Mouse (Mus musculus) gastrocnemius, adult 2 months (tissue): ENCODE results near the gene Ubash3a. TPM values are rescaled to one million over a fixed set of nuclear protein-coding genes. Genes with fewer than 3 reads are reported as not detected.

Source experiments
- DNase-seq: peaks from one replicate; pipeline ENCODE4 v3.0.0; 2022
- H3K27ac ChIP-seq: fragments of 200-600 bp; 2 replicates; pipeline ENCODE4 v1.8.1; 2022; ENCODE audit warnings: mild to moderate bottlenecking
- H3K4me3 ChIP-seq: fragments of 200-600 bp; 2 replicates; pipeline ENCODE4 v1.8.1; 2022; ENCODE audit warnings: mild to moderate bottlenecking, moderate library complexity
- CTCF ChIP-seq: fragments of 200-600 bp; IDR thresholded peaks from 2 replicates; pipeline ENCODE4 v1.8.1; 2022; ENCODE audit warnings: antibody characterized with exemption, mild to moderate bottlenecking, moderate library complexity
- intact Hi-C: fragments of 180-260 bp; cut with DNase I; formaldehyde crosslinking; loops from one replicate; pipeline ENCODE4 v1.15.1; 2025
- total RNA-seq, 2 experiments: library from RNA; stranded (reverse); gene quantifications; 2 replicates each; pipeline ENCODE4 v1.2.3; 2021

Gene Ubash3a
- total RNA-seq, 2 experiments from 2014 or later: not detected

GRCm38 (mm10) chr17:31226368-31226767 lies 18.7 kb downstream of the Ubash3a start:
- intact Hi-C loops: no loop called here

DNA sequence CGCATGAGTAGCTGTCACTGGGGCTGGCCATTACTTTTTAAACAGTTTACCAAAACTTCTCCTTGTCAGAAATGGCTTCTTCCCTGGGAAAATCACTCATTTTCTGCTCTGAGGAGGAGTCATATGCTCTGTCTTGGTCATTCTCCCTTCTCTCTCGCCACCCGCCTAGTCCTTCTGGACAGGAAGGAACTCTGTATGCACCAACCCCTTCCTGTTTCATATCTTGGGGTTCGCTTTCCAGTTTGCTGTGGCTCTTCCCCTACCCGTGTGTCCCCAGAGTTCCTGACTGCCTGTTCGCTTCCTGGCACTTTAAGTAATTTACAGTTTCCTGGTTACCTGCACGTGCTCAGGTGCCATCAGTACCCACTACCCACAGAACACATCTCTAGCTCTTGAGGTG lies 19.3 kb downstream of the Ubash3a start:
- no peak overlapping the region for H3K27ac ChIP-seq
- no peak overlapping the region for H3K4me3 ChIP-seq
- DNase-seq: no peak
- no peak for TF ChIP-seq CTCF
- intact Hi-C loops: no loop called here

More at GRCm38 (mm10) chr17:31226368-31226767, 18.7 kb downstream of the Ubash3a start:
- DNase-seq: no peak
- no peak overlapping the region for H3K27ac ChIP-seq
- TF ChIP-seq CTCF: no peak
- H3K4me3 ChIP-seq: no peak overlapping the region

GRCm38 (mm10) chr17:31231780-31232179 lies 24.1 kb downstream of the Ubash3a start:
- Histone ChIP-seq H3K4me3 (no peak overlapping the region), H3K27ac (no peak overlapping the region)
- intact Hi-C loops: no loop called here
- DNase-seq: no peak
- no peak for TF ChIP-seq CTCF

DNA sequence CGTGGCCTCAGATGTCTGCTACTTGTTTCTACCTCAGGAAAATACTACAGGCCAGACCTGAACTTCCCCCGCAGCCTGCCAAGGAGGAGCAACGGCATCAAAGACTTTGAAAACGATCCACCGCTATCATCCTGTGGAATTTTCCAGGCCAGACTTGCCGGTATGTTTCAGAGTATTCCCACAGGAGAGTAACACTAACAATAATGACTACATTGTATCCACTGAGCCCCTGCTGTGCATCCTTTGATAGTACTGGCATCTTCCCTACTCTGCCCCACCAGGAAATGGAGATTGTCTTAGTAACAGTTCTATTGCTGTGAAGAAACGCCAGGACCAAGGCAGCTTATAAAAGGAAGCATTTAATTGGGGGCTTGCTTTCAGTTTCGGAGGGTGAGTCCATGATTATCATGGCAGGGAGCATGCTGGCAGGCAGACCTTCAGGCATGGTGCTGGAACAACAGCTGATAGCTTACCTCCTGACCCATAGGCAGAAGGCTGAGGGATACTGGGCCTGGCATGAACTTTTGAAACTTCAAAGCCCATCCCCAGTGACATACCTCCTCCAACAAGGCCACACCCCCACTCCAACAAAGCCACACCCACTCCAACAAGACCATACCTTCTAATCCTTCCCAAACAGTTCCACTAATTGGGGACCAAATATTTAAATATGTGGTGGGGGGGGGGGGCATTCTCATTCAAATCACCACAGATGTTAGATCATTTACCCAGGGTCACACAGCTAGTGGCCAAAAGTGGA lies 24.8 kb downstream of the Ubash3a start:
- DNase-seq: no peak
- H3K27ac ChIP-seq: no peak overlapping the region
- no peak overlapping the region for H3K4me3 ChIP-seq
- intact Hi-C loops: no loop called here
- TF ChIP-seq CTCF: no peak

DNA sequence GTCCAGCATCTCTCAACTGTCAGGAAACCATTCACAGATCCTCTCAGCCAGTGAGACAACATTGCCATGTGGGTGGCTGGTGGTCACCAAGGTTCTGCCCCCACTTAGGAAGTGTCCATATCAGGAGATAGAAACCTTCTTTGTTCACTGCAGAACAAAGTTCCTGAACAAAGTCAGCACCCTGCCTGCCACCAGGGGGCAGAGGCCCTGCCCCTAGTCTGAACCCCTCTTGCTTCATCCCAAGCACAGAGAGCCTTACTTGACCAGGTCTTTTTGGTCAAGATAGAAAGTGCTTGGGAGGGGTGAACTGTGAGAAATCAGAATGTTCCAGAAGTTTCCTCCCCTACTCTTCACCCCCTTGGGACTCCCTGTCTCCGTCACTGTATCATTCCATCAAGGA lies 28.2 kb downstream of the Ubash3a start:
- Histone ChIP-seq H3K4me3 (no peak overlapping the region), H3K27ac (no peak overlapping the region)
- TF ChIP-seq CTCF: 0 out of 2 replicates have a peak, but pooled peaks have one; percentile 6
- intact Hi-C loops: no loop called here
- DNase-seq: no peak

- DNase-seq: no peak
- TF ChIP-seq CTCF: no peak
- Histone ChIP-seq H3K4me3 (no peak overlapping the region), H3K27ac (no peak overlapping the region)
- intact Hi-C loops: no loop called here
These were observed 30.8 kb downstream of the Ubash3a start for GRCm38 (mm10) chr17:31238234-31239020.

DNA sequence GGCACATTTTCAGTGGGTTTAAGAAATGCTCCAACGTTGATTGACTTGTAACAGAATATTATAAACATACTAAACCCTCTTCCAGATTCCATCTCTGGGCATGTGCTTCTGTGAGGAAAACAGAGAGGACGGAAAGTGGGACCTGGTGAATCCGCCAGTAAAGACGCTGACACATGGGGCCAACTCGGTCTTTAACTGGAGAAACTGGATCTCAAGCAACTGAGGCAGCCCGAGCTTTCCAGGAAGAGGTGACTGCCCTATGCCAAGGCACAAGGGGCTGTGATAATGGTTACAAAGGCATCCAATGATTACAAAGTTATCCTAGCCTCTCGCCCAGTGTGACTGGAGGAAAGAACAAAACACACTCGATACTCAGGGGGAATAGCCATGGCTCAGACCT lies 33.5 kb downstream of the Ubash3a start:
- no peak overlapping the region for H3K27ac ChIP-seq
- intact Hi-C loops: no loop called here
- no peak for TF ChIP-seq CTCF
- DNase-seq: no peak
- no peak overlapping the region for H3K4me3 ChIP-seq

DNA sequence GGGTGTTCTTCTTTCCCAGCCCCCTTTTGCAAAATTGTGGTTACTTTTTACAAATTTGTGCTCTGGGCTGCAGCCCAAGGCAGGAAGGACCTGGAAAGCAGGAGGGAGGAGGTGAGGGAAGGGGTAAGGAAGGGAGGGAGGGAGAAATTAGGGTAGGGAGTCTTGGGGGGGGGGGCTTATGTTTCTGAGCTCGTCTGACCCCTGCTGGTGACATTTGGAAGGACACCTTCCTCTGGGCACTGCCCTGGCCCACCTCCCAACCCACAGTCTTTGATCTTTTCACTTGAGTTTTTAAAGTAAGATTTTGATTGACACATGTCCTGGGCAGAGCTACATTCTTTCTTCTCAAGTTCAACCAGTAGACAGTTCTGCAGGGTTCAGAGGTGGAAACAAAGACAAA lies 35.1 kb downstream of the Ubash3a start:
- DNase-seq: no peak
- intact Hi-C loops: no loop called here
- TF ChIP-seq CTCF: peak; percentile 58
- no peak overlapping the region for H3K4me3 ChIP-seq
- no peak overlapping the region for H3K27ac ChIP-seq

GRCm38 (mm10) chr17:31245321-31245720 lies 37.6 kb downstream of the Ubash3a start:
- intact Hi-C loops: no loop called here
- DNase-seq: no peak
- no peak overlapping the region for H3K27ac ChIP-seq
- TF ChIP-seq CTCF: no peak
- H3K4me3 ChIP-seq: no peak overlapping the region

- intact Hi-C loops: no loop called here
- Histone ChIP-seq H3K4me3 (no peak overlapping the region), H3K27ac (no peak overlapping the region)
- no peak for TF ChIP-seq CTCF
- DNase-seq: no peak
These were observed 39.5 kb downstream of the Ubash3a start for GRCm38 (mm10) chr17:31247144-31247543.

GRCm38 (mm10) chr17:31253951-31254350 lies 46.3 kb downstream of the Ubash3a start:
- H3K4me3 ChIP-seq: no peak overlapping the region
- no peak for DNase-seq
- no peak for TF ChIP-seq CTCF
- intact Hi-C loops: loop anchor here (1.0 to 2.0 kb wide), 4 partner anchors 17 to 89 kb away; no protein-coding TSS in a partner anchor
- no peak overlapping the region for H3K27ac ChIP-seq

GRCm38 (mm10) chr17:31254463-31254931 lies 46.8 kb downstream of the Ubash3a start:
- Histone ChIP-seq H3K27ac (peak overlapping the region; percentile 32), H3K4me3 (no peak overlapping the region)
- intact Hi-C loops: loop anchor here (1.0 to 2.0 kb wide), 4 partner anchors 17 to 88 kb away; no protein-coding TSS in a partner anchor
- peak; percentile 99; the same call in 1 of the 2 replicates for TF ChIP-seq CTCF
- peak; percentile 91 for DNase-seq

GRCm38 (mm10) chr17:31257149-31257548 lies 49.5 kb downstream of the Ubash3a start:
- intact Hi-C loops: loop anchor here (5.0 kb wide), 1 partner anchor 235 kb away; no protein-coding TSS in a partner anchor
- 0 out of 2 replicates have a peak, but pooled peaks have one; percentile 5 for TF ChIP-seq CTCF
- Histone ChIP-seq H3K4me3 (peak overlapping the region; percentile 60), H3K27ac (peak overlapping the region; percentile 90)
- DNase-seq: no peak
